Mouse (Mus musculus) forebrain, embryonic 12.5 days (tissue): ENCODE measurements around the gene Fggy. TPM values are rescaled to one million over a fixed set of nuclear protein-coding genes. Genes with fewer than 3 reads are reported as not detected.

Source experiments
- ATAC-seq: fragments of 200-750 bp; cut with Nextera tagmentation; 2 replicates; pipeline ENCODE4 v1.8.0; 2017; ENCODE audit warnings: moderate TSS enrichment; ENCODE audit not compliant: low FRiP score
- H3K27ac ChIP-seq: fragments of 300-500 bp; sonication (generic); 2 replicates; pipeline ENCODE4 v1.5.1; 2016; ENCODE audit warnings: mild to moderate bottlenecking
- H3K27me3 ChIP-seq: fragments of 300-500 bp; sonication (generic); 2 replicates; pipeline ENCODE4 v1.6.1; 2016; ENCODE audit warnings: mild to moderate bottlenecking
- H3K36me3 ChIP-seq: fragments of 300-500 bp; sonication (generic); replicated peaks from 2 replicates; pipeline ENCODE4 v1.6.1; 2016; ENCODE audit warnings: mild to moderate bottlenecking
- H3K4me1 ChIP-seq: fragments of 300-500 bp; sonication (generic); 2 replicates; pipeline ENCODE4 v1.6.1; 2016
- H3K4me2 ChIP-seq: fragments of 300-500 bp; sonication (generic); 2 replicates; pipeline ENCODE4 v1.6.1; 2016; ENCODE audit warnings: mild to moderate bottlenecking, moderate library complexity
- H3K4me3 ChIP-seq: fragments of 300-500 bp; sonication (generic); replicated peaks from 2 replicates; pipeline ENCODE4 v1.5.1; 2016; ENCODE audit warnings: mild to moderate bottlenecking
- H3K9ac ChIP-seq: fragments of 300-500 bp; sonication (generic); 2 replicates; pipeline ENCODE4 v1.6.1; 2016; ENCODE audit warnings: mild to moderate bottlenecking
- H3K9me3 ChIP-seq: fragments of 300-500 bp; sonication (generic); 2 replicates; pipeline ENCODE4 v1.6.1; 2016
- WGBS: fragments of 180-500 bp; shearing (Covaris S2); methylation state at CpG from one replicate; pipeline ENCODE4 v1.1.7; 2016; 5-methylcytosine and 5-hydroxymethylcytosine counted together
- polyA plus RNA-seq: library from polyadenylated mRNA; unstranded; fragments of >200 nt; fragmentation: Nextera tagmentation; extraction: Ambion mirVana; gene quantifications from 2 replicates; pipeline ENCODE4 v1.2.1, GENCODE M21; 2016

Fggy gene
- polyA plus RNA-seq, 1 experiment from 2014 or later, result 7.7 TPM

GRCm38 (mm10) chr4:95742986-95743385, 185.7 kb downstream of the Fggy start:
- no peaks in the 10 kb centered on the region for H3K27me3 ChIP-seq
- no peaks in the 10 kb centered on the region for H3K9me3 ChIP-seq
- no peak for ATAC-seq
- no peaks in the 10 kb centered on the region for H3K36me3 ChIP-seq
- no peak overlapping the region for H3K9ac ChIP-seq
- no peak overlapping the region for H3K4me3 ChIP-seq
- no peak overlapping the region for H3K27ac ChIP-seq
- H3K4me2 ChIP-seq, result no peak overlapping the region
- 37% methylated on average over 4 of the region's 4 CpGs for WGBS
- H3K4me1 ChIP-seq, result peaks cover 6% of the 10 kb centered on the region; the same call in 1 of the 2 replicates

GRCm38 (mm10) chr4:95746954-95747353, 189.6 kb downstream of the Fggy start:
- ATAC-seq, result no peak
- WGBS, result 88% methylated on average over 6 of the region's 6 CpGs
- Histone ChIP-seq H3K27me3 (no peaks in the 10 kb centered on the region), H3K9me3 (no peaks in the 10 kb centered on the region), H3K4me2 (no peak overlapping the region), H3K4me3 (no peak overlapping the region), H3K36me3 (no peaks in the 10 kb centered on the region), H3K9ac (no peak overlapping the region), H3K4me1 (no peaks in the 10 kb centered on the region), H3K27ac (no peak overlapping the region)

- Histone ChIP-seq H3K4me2 (no peak overlapping the region), H3K9me3 (no peaks in the 10 kb centered on the region), H3K4me1 (peaks cover 4% of the 10 kb centered on the region), H3K36me3 (no peaks in the 10 kb centered on the region), H3K27me3 (no peaks in the 10 kb centered on the region), H3K9ac (no peak overlapping the region), H3K4me3 (no peak overlapping the region), H3K27ac (no peak overlapping the region)
- ATAC-seq, result no peak
- 67% methylated on average over 12 of the region's 12 CpGs for WGBS
Measured at GRCm38 (mm10) chr4:95747415-95748202, 190.3 kb downstream of the Fggy start.

- H3K4me3 ChIP-seq, result no peak overlapping the region
- 91% methylated on average over 5 of the region's 5 CpGs for WGBS
Measured at GRCm38 (mm10) chr4:95750186-95750585, 192.9 kb downstream of the Fggy start.

GRCm38 (mm10) chr4:95752538-95753188, 195.4 kb downstream of the Fggy start:
- H3K9me3 ChIP-seq, result no peaks in the 10 kb centered on the region
- ATAC-seq, result peak; percentile 66; the same call in 1 of the 2 replicates
- peaks cover 10% of the 10 kb centered on the region for H3K4me1 ChIP-seq
- H3K4me2 ChIP-seq, result no peak overlapping the region
- no peaks in the 10 kb centered on the region for H3K36me3 ChIP-seq
- no peaks in the 10 kb centered on the region for H3K27me3 ChIP-seq
- H3K27ac ChIP-seq, result no peak overlapping the region
- WGBS, result 37% methylated on average over 6 of the region's 6 CpGs
- no peak overlapping the region for H3K9ac ChIP-seq
- H3K4me3 ChIP-seq, result no peak overlapping the region

More at GRCm38 (mm10) chr4:95750186-95750585, 192.9 kb downstream of the Fggy start:
- Histone ChIP-seq H3K9ac (no peak overlapping the region), H3K27me3 (no peaks in the 10 kb centered on the region), H3K36me3 (no peaks in the 10 kb centered on the region), H3K27ac (no peak overlapping the region), H3K4me1 (peaks cover 10% of the 10 kb centered on the region), H3K4me2 (no peak overlapping the region), H3K9me3 (no peaks in the 10 kb centered on the region)
- no peak for ATAC-seq

GRCm38 (mm10) chr4:95759027-95759731, 201.9 kb downstream of the Fggy start:
- H3K4me2 ChIP-seq, result no peak overlapping the region
- H3K27ac ChIP-seq, result no peak overlapping the region
- no peaks in the 10 kb centered on the region for H3K9me3 ChIP-seq
- no peak overlapping the region for H3K9ac ChIP-seq
- H3K36me3 ChIP-seq, result no peaks in the 10 kb centered on the region
- H3K4me3 ChIP-seq, result no peak overlapping the region
- ATAC-seq, result no peak
- 59% methylated on average over 5 of the region's 5 CpGs for WGBS
- H3K27me3 ChIP-seq, result no peaks in the 10 kb centered on the region
- no peaks in the 10 kb centered on the region for H3K4me1 ChIP-seq

GRCm38 (mm10) chr4:95765359-95765758, 208.1 kb downstream of the Fggy start:
- no peaks in the 10 kb centered on the region for H3K9me3 ChIP-seq
- H3K4me3 ChIP-seq, result no peak overlapping the region
- no peak for ATAC-seq
- no peaks in the 10 kb centered on the region for H3K4me1 ChIP-seq
- H3K27me3 ChIP-seq, result no peaks in the 10 kb centered on the region
- H3K27ac ChIP-seq, result no peak overlapping the region
- H3K36me3 ChIP-seq, result no peaks in the 10 kb centered on the region
- no peak overlapping the region for H3K4me2 ChIP-seq
- WGBS, result 83% methylated on average over 2 of the region's 2 CpGs
- H3K9ac ChIP-seq, result no peak overlapping the region

- Histone ChIP-seq H3K4me3 (no peak overlapping the region), H3K4me2 (no peak overlapping the region), H3K36me3 (no peaks in the 10 kb centered on the region), H3K27ac (no peak overlapping the region), H3K9ac (no peak overlapping the region), H3K9me3 (no peaks in the 10 kb centered on the region), H3K4me1 (peaks cover 10% of the 10 kb centered on the region), H3K27me3 (no peaks in the 10 kb centered on the region)
- 81% methylated on average over 5 of the region's 5 CpGs for whole genome bisulfite sequencing
- ATAC-seq, result no peak
Measured at GRCm38 (mm10) chr4:95770469-95770868, 213.2 kb downstream of the Fggy start.

- no peak overlapping the region for H3K27ac ChIP-seq
- WGBS, result 92% methylated on average over 3 of the region's 3 CpGs
- H3K9ac ChIP-seq, result no peak overlapping the region
- H3K4me1 ChIP-seq, result peaks cover 10% of the 10 kb centered on the region
- ATAC-seq, result no peak
- no peak overlapping the region for H3K4me3 ChIP-seq
- no peaks in the 10 kb centered on the region for H3K27me3 ChIP-seq
- H3K4me2 ChIP-seq, result no peak overlapping the region
- H3K9me3 ChIP-seq, result no peaks in the 10 kb centered on the region
- no peaks in the 10 kb centered on the region for H3K36me3 ChIP-seq
Measured at GRCm38 (mm10) chr4:95771542-95771941, 214.2 kb downstream of the Fggy start.

GRCm38 (mm10) chr4:95771945-95772344, 214.6 kb downstream of the Fggy start:
- no peak overlapping the region for H3K9ac ChIP-seq
- no peak for ATAC-seq
- WGBS, result 38% methylated on average over 4 of the region's 4 CpGs
- no peaks in the 10 kb centered on the region for H3K27me3 ChIP-seq
- H3K4me2 ChIP-seq, result no peak overlapping the region
- peaks cover 10% of the 10 kb centered on the region for H3K4me1 ChIP-seq
- H3K9me3 ChIP-seq, result no peaks in the 10 kb centered on the region
- no peak overlapping the region for H3K27ac ChIP-seq
- no peak overlapping the region for H3K4me3 ChIP-seq
- no peaks in the 10 kb centered on the region for H3K36me3 ChIP-seq

- Histone ChIP-seq H3K9ac (no peak overlapping the region), H3K36me3 (no peaks in the 10 kb centered on the region), H3K4me2 (no peak overlapping the region), H3K9me3 (no peaks in the 10 kb centered on the region), H3K4me3 (no peak overlapping the region), H3K4me1 (peaks cover 10% of the 10 kb centered on the region), H3K27me3 (no peaks in the 10 kb centered on the region), H3K27ac (no peak overlapping the region)
- no peak for ATAC-seq
- 9% methylated on average over 3 of the region's 3 CpGs for WGBS
Measured at GRCm38 (mm10) chr4:95772663-95773062, 215.4 kb downstream of the Fggy start.

- no peaks in the 10 kb centered on the region for H3K36me3 ChIP-seq
- H3K9me3 ChIP-seq, result no peaks in the 10 kb centered on the region
- no peak overlapping the region for H3K4me3 ChIP-seq
- no peaks in the 10 kb centered on the region for H3K27me3 ChIP-seq
- no peak for ATAC-seq
- no peak overlapping the region for H3K27ac ChIP-seq
- H3K4me2 ChIP-seq, result no peak overlapping the region
- H3K9ac ChIP-seq, result no peak overlapping the region
- 86% methylated on average over 3 of the region's 3 CpGs for WGBS
- H3K4me1 ChIP-seq, result peaks cover 10% of the 10 kb centered on the region
Measured at GRCm38 (mm10) chr4:95775574-95775973, 218.3 kb downstream of the Fggy start.
